Mouse (Mus musculus) embryonic facial prominence, embryonic 11.5 days (tissue): ENCODE data around the gene Mdh1b. TPM values are rescaled to one million over a fixed set of nuclear protein-coding genes. Genes with fewer than 3 reads are reported as not detected.

Source experiments
- polyA plus RNA-seq: library from polyadenylated mRNA; unstranded; fragments of >200 nt; fragmentation: Nextera tagmentation; extraction: Ambion mirVana; gene quantifications from 2 replicates; pipeline ENCODE4 v1.2.1, GENCODE M21; 2014

Mdh1b gene
- polyA plus RNA-seq, 1 experiment from 2014 or later = not detected

Other genes with a start within 250 kb of the Mdh1b start
- not detected in 2 replicates for gene Gm39653, start 114.3 kb downstream of the Mdh1b start, polyA plus RNA-seq
- 0.07 TPM in 1 of 2 replicates, not detected in the other for gene Dytn, start 43.4 kb downstream of the Mdh1b start, polyA plus RNA-seq
- 84.6 and 88.6 TPM in 2 replicates for gene Fastkd2, start 296 bp upstream of the Mdh1b start, polyA plus RNA-seq
- gene 4933402D24Rik, start 38.9 kb upstream of the Mdh1b start, polyA plus RNA-seq = 0.11 and 0.15 TPM in 2 replicates